Mouse (Mus musculus) kidney, embryonic 14.5 days (tissue): Measurements from ENCODE around the gene Igsf3. TPM values are rescaled to one million over a fixed set of nuclear protein-coding genes. Genes with fewer than 3 reads are reported as not detected.

Experiments used
- ATAC-seq: fragments of 200-750 bp; cut with Nextera tagmentation; 2 replicates; pipeline ENCODE4 v1.8.0; 2017; ENCODE audit warnings: moderate number of reproducible peaks, mild to moderate bottlenecking, moderate TSS enrichment, moderate library complexity; ENCODE audit not compliant: low FRiP score, low TSS enrichment
- H3K27ac ChIP-seq: fragments of 300-500 bp; sonication (generic); 2 replicates; pipeline ENCODE4 v1.5.1; 2014; ENCODE audit warnings: low read depth, mild to moderate bottlenecking, low read length, moderate library complexity, mixed read lengths
- H3K27me3 ChIP-seq: fragments of 300-500 bp; sonication (generic); 2 replicates; pipeline ENCODE4 v1.6.1; 2014; ENCODE audit warnings: mild to moderate bottlenecking, low read length; ENCODE audit not compliant: control insufficient read depth, insufficient read depth
- H3K36me3 ChIP-seq: fragments of 300-500 bp; sonication (generic); 2 replicates; pipeline ENCODE4 v1.6.1; 2014; ENCODE audit warnings: low read length, mixed read lengths; ENCODE audit not compliant: control insufficient read depth, insufficient read depth
- H3K4me1 ChIP-seq: fragments of 300-500 bp; sonication (generic); 2 replicates; pipeline ENCODE4 v1.6.1; 2014; ENCODE audit warnings: low read length, mixed read lengths; ENCODE audit not compliant: control insufficient read depth, insufficient read depth
- H3K4me2 ChIP-seq: fragments of 300-500 bp; sonication (generic); replicated peaks from 2 replicates; pipeline ENCODE4 v1.6.1; 2014; ENCODE audit warnings: low read depth, mild to moderate bottlenecking, low read length
- H3K4me3 ChIP-seq: fragments of 300-500 bp; sonication (generic); 2 replicates; pipeline ENCODE4 v1.5.1; 2014; ENCODE audit warnings: mild to moderate bottlenecking, low read length
- H3K9ac ChIP-seq: fragments of 300-500 bp; sonication (generic); 2 replicates; pipeline ENCODE4 v1.6.1; 2014; ENCODE audit warnings: low read depth, mild to moderate bottlenecking, low read length, moderate library complexity
- H3K9me3 ChIP-seq: fragments of 300-500 bp; sonication (generic); 2 replicates; pipeline ENCODE4 v1.6.1; 2016; ENCODE audit warnings: low read length; ENCODE audit not compliant: control insufficient read depth
- WGBS: fragments of 180-500 bp; shearing (Covaris S2); extraction: QIAGEN DNeasy Blood & Tissue Kit; methylation state at CpG from one replicate; pipeline ENCODE4 v1.1.7; 2014; 5-methylcytosine and 5-hydroxymethylcytosine counted together
- polyA plus RNA-seq: library from polyadenylated mRNA; unstranded; fragments of >200 nt; fragmentation: Nextera tagmentation; extraction: Ambion mirVana; gene quantifications from 2 replicates; pipeline ENCODE4 v1.2.1, GENCODE M21; 2014

Igsf3 gene
- polyA plus RNA-seq, 1 experiment from 2014 or later = 15.1 TPM

- H3K27me3 ChIP-seq = no peaks in the 10 kb centered on the region
- ATAC-seq = peak; percentile 80; the same call in 1 of the 2 replicates
- no peak overlapping the region for H3K27ac ChIP-seq
- no peaks in the 10 kb centered on the region for H3K36me3 ChIP-seq
- H3K4me1 ChIP-seq = peaks cover 21% of the 10 kb centered on the region
- H3K9ac ChIP-seq = no peak overlapping the region
- WGBS = 28% methylated on average over 6 of the region's 6 CpGs
- peaks cover 3% of the 10 kb centered on the region; the same call in 1 of the 2 replicates for H3K9me3 ChIP-seq
- no peak overlapping the region for H3K4me3 ChIP-seq
- H3K4me2 ChIP-seq = no peak overlapping the region
Observed at GRCm38 (mm10) chr3:101349542-101350307, 27.2 kb upstream of the Igsf3 start.

GRCm38 (mm10) chr3:101350406-101350805 lies 26.5 kb upstream of the Igsf3 start:
- peaks cover 21% of the 10 kb centered on the region for H3K4me1 ChIP-seq
- no peak for ATAC-seq
- no peaks in the 10 kb centered on the region for H3K36me3 ChIP-seq
- WGBS = 44% methylated on average over 4 of the region's 4 CpGs
- peaks cover 3% of the 10 kb centered on the region; the same call in 1 of the 2 replicates for H3K9me3 ChIP-seq
- no peak overlapping the region for H3K4me3 ChIP-seq
- H3K4me2 ChIP-seq = no peak overlapping the region
- no peak overlapping the region for H3K27ac ChIP-seq
- H3K9ac ChIP-seq = no peak overlapping the region
- no peaks in the 10 kb centered on the region for H3K27me3 ChIP-seq

- no peak overlapping the region for H3K27ac ChIP-seq
Observed at GRCm38 (mm10) chr3:101354490-101354889, 22.4 kb upstream of the Igsf3 start.

GRCm38 (mm10) chr3:101355702-101356101 lies 21.2 kb upstream of the Igsf3 start:
- WGBS = 36% methylated on average over 5 of the region's 5 CpGs
- no peaks in the 10 kb centered on the region for H3K27me3 ChIP-seq
- no peak overlapping the region for H3K9ac ChIP-seq
- H3K9me3 ChIP-seq = peaks cover 3% of the 10 kb centered on the region; the same call in 1 of the 2 replicates
- no peak overlapping the region for H3K4me2 ChIP-seq
- no peak overlapping the region for H3K27ac ChIP-seq
- H3K36me3 ChIP-seq = no peaks in the 10 kb centered on the region
- ATAC-seq = no peak
- 0 out of 2 replicates have a peak, but pooled peaks cover under 1% of the 10 kb centered on the region for H3K4me1 ChIP-seq
- no peak overlapping the region for H3K4me3 ChIP-seq

More at GRCm38 (mm10) chr3:101354490-101354889, 22.4 kb upstream of the Igsf3 start:
- Histone ChIP-seq H3K4me3 (no peak overlapping the region), H3K4me2 (no peak overlapping the region), H3K9me3 (peaks cover 3% of the 10 kb centered on the region; the same call in 1 of the 2 replicates), H3K27me3 (no peaks in the 10 kb centered on the region), H3K4me1 (peaks cover 12% of the 10 kb centered on the region), H3K9ac (no peak overlapping the region), H3K36me3 (no peaks in the 10 kb centered on the region)
- ATAC-seq = no peak

- Histone ChIP-seq H3K4me1 (no peaks in the 10 kb centered on the region), H3K27ac (no peak overlapping the region), H3K9me3 (peaks cover 3% of the 10 kb centered on the region; the same call in 1 of the 2 replicates), H3K4me3 (no peak overlapping the region), H3K27me3 (no peaks in the 10 kb centered on the region), H3K36me3 (no peaks in the 10 kb centered on the region), H3K4me2 (no peak overlapping the region), H3K9ac (no peak overlapping the region)
- 81% methylated on average over 8 of the region's 8 CpGs for WGBS
- no peak for ATAC-seq
Observed at GRCm38 (mm10) chr3:101356583-101357553, 20.0 kb upstream of the Igsf3 start.

GRCm38 (mm10) chr3:101360832-101361231 lies 16.1 kb upstream of the Igsf3 start:
- no peak overlapping the region for H3K4me3 ChIP-seq

GRCm38 (mm10) chr3:101362391-101362790 lies 14.5 kb upstream of the Igsf3 start:
- no peak overlapping the region for H3K9ac ChIP-seq
- H3K4me3 ChIP-seq = no peak overlapping the region
- H3K36me3 ChIP-seq = no peaks in the 10 kb centered on the region
- H3K27me3 ChIP-seq = no peaks in the 10 kb centered on the region
- no peak for ATAC-seq
- no peak overlapping the region for H3K4me2 ChIP-seq
- H3K27ac ChIP-seq = no peak overlapping the region
- 79% methylated on average over 4 of the region's 4 CpGs for WGBS
- no peaks in the 10 kb centered on the region for H3K9me3 ChIP-seq
- H3K4me1 ChIP-seq = peaks cover 4% of the 10 kb centered on the region; the same call in 1 of the 2 replicates

More at GRCm38 (mm10) chr3:101360832-101361231, 16.1 kb upstream of the Igsf3 start:
- ATAC-seq = no peak
- Histone ChIP-seq H3K4me1 (no peaks in the 10 kb centered on the region), H3K4me2 (no peak overlapping the region), H3K36me3 (no peaks in the 10 kb centered on the region), H3K9ac (no peak overlapping the region), H3K27me3 (no peaks in the 10 kb centered on the region), H3K9me3 (no peaks in the 10 kb centered on the region), H3K27ac (no peak overlapping the region)
- WGBS = 88% methylated on average over 6 of the region's 6 CpGs

- Histone ChIP-seq H3K27me3 (no peaks in the 10 kb centered on the region), H3K27ac (no peak overlapping the region), H3K4me3 (no peak overlapping the region), H3K9me3 (no peaks in the 10 kb centered on the region), H3K4me1 (peaks cover 4% of the 10 kb centered on the region; the same call in 1 of the 2 replicates), H3K36me3 (no peaks in the 10 kb centered on the region), H3K4me2 (no peak overlapping the region), H3K9ac (no peak overlapping the region)
- WGBS = 77% methylated on average over 7 of the region's 7 CpGs
- ATAC-seq = no peak
Observed at GRCm38 (mm10) chr3:101363574-101363973, 13.3 kb upstream of the Igsf3 start.
